Mouse (Mus musculus) liver, embryonic 14.5 days (tissue): Measurements from ENCODE around the gene Osbpl3. TPM values are rescaled to one million over a fixed set of nuclear protein-coding genes. Genes with fewer than 3 reads are reported as not detected.

Experiments used
- ATAC-seq: fragments of 200-750 bp; cut with Nextera tagmentation; 2 replicates; pipeline ENCODE4 v1.8.0; 2017; ENCODE audit warnings: moderate number of reproducible peaks, mild to moderate bottlenecking, moderate library complexity; ENCODE audit not compliant: insufficient read depth
- DNase-seq, 3 experiments: peaks; one replicate each; pipeline ENCODE4 v3.0.0-alpha.2; 2012 to 2013; ENCODE audit warnings: low read depth in 3 of 3, low spot score in 3 of 3
- H3K27ac ChIP-seq: fragments of 300-500 bp; sonication (generic); 2 replicates; pipeline ENCODE4 v1.5.1; 2014; ENCODE audit warnings: moderate library complexity, mild to moderate bottlenecking, control low read depth, inconsistent platforms
- H3K27me3 ChIP-seq: fragments of 300-500 bp; sonication (generic); 2 replicates; pipeline ENCODE4 v1.6.1; 2014; ENCODE audit warnings: mild to moderate bottlenecking, low read length, moderate library complexity; ENCODE audit not compliant: control insufficient read depth, insufficient read depth
- H3K36me3 ChIP-seq: fragments of 300-500 bp; sonication (generic); replicated peaks from 2 replicates; pipeline ENCODE4 v1.6.1; 2014; ENCODE audit warnings: low read depth; ENCODE audit not compliant: control insufficient read depth, insufficient read depth
- H3K4me1 ChIP-seq, 2 experiments: fragments of 200-500 bp in 1 of 2; fragments of 300-500 bp in 1 of 2; sonication (generic) in 1 of 2; replicated peaks; 2 replicates each; pipeline ENCODE4 v1.6.1; 2012 to 2014; ENCODE audit warnings: antibody characterized with exemption in 1 of 2, inconsistent platforms in 1 of 2, low read length in 1 of 2; ENCODE audit not compliant: control insufficient read depth in 2 of 2, insufficient read depth in 2 of 2
- H3K4me2 ChIP-seq: fragments of 300-500 bp; sonication (generic); 2 replicates; pipeline ENCODE4 v1.6.1; 2014; ENCODE audit warnings: low read depth, mild to moderate bottlenecking, control low read depth, moderate library complexity
- H3K4me3 ChIP-seq, 2 experiments: fragments of 200-500 bp in 1 of 2; fragments of 300-500 bp in 1 of 2; sonication (generic) in 1 of 2; 2 replicates each; pipeline ENCODE4 v1.5.1; 2012 to 2014; ENCODE audit warnings: low read depth in 2 of 2, low read length in 2 of 2, mild to moderate bottlenecking in 2 of 2, control low read depth in 1 of 2, inconsistent platforms in 1 of 2, moderate library complexity in 1 of 2; ENCODE audit not compliant: insufficient read depth in 1 of 2
- H3K9ac ChIP-seq: fragments of 300-500 bp; sonication (generic); replicated peaks from 2 replicates; pipeline ENCODE4 v1.6.1; 2014; ENCODE audit warnings: mild to moderate bottlenecking, control low read depth, moderate library complexity
- H3K9me3 ChIP-seq: fragments of 300-500 bp; sonication (generic); 2 replicates; pipeline ENCODE4 v1.6.1; 2016; ENCODE audit warnings: low read length, mixed read lengths; ENCODE audit not compliant: control insufficient read depth
- CTCF ChIP-seq: IDR thresholded peaks from 2 replicates; pipeline ENCODE4 v1.5.1; 2016; ENCODE audit warnings: antibody characterized with exemption, low read depth, control low read depth
- EP300 ChIP-seq: IDR thresholded peaks from 2 replicates; pipeline ENCODE4 v1.6.1; 2016; ENCODE audit warnings: antibody characterized with exemption, low read depth
- WGBS: fragments of 180-500 bp; shearing (Covaris S2); extraction: QIAGEN DNeasy Blood & Tissue Kit; methylation state at CpG from one replicate; pipeline ENCODE4 v1.1.7; 2014; ENCODE audit not compliant: insufficient replicate concordance; 5-methylcytosine and 5-hydroxymethylcytosine counted together
- polyA plus RNA-seq, 2 experiments: library from polyadenylated mRNA; depleted of rRNA in 1 of 2; stranded (reverse) in 1 of 2; unstranded in 1 of 2; fragments of >200 nt; fragmentation: Nextera tagmentation in 1 of 2; extraction: Ambion mirVana in 1 of 2; gene quantifications; 2 replicates each; pipeline versions ENCODE4 v1.2.1 to v1.2.3; 2012 to 2014

The Osbpl3 gene
- polyA plus RNA-seq, 2 experiments = 0.60 to 0.70 TPM

DNA sequence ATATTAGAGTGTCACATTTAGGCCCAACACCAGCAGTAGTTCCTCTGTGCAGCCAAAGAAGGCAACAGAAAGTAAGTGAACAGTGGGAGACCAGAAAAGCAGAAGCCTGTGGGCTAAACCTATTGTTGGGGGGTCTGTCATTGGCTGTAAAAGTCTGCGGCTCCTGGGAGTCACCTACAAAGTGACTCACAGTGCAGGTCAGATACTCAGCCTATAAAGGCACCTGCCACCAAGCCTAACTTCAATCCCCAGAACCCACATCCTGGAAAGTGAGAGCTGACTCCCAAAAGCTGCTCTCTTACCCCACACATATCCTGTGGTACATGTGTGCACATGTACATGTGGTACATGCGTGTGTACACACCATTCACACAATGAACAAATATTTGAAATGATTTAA is 124.5 kb downstream of the Osbpl3 start:
- Histone ChIP-seq H3K4me2 (no peak overlapping the region), H3K27me3 (no peaks in the 10 kb centered on the region), H3K4me1 (no peaks in the 10 kb centered on the region), H3K36me3 (no peaks in the 10 kb centered on the region), H3K4me3 (no peak overlapping the region), H3K27ac (no peak overlapping the region), H3K9ac (no peak overlapping the region), H3K9me3 (no peaks in the 10 kb centered on the region)
- TF ChIP-seq CTCF = no peak
- no peak for DNase-seq
- no peak for ATAC-seq
- 75% methylated on average over 2 of the region's 2 CpGs for WGBS

GRCm38 (mm10) chr6:50329380-50329779 is 126.6 kb downstream of the Osbpl3 start:
- DNase-seq (no peak), ATAC-seq (no peak)
- Histone ChIP-seq H3K9ac (no peak overlapping the region), H3K4me3 (no peak overlapping the region), H3K9me3 (no peaks in the 10 kb centered on the region), H3K36me3 (no peaks in the 10 kb centered on the region), H3K4me1 (no peaks in the 10 kb centered on the region), H3K27ac (no peak overlapping the region), H3K4me2 (no peak overlapping the region), H3K27me3 (no peaks in the 10 kb centered on the region)
- TF ChIP-seq EP300 (no peak), CTCF (no peak)
- 74% methylated on average over 8 of the region's 8 CpGs for WGBS

- Histone ChIP-seq H3K4me2 (no peak overlapping the region), H3K4me3 (no peak overlapping the region), H3K27me3 (no peaks in the 10 kb centered on the region), H3K9ac (no peak overlapping the region), H3K36me3 (no peaks in the 10 kb centered on the region), H3K9me3 (no peaks in the 10 kb centered on the region), H3K4me1 (no peaks in the 10 kb centered on the region), H3K27ac (no peak overlapping the region)
- 50% methylated on average over 7 of the region's 7 CpGs for WGBS
- ATAC-seq (no peak), DNase-seq (no peak)
- TF ChIP-seq EP300 = no peak
- TF ChIP-seq CTCF = no peak
These were observed 127.1 kb downstream of the Osbpl3 start for GRCm38 (mm10) chr6:50328901-50329300.

DNA sequence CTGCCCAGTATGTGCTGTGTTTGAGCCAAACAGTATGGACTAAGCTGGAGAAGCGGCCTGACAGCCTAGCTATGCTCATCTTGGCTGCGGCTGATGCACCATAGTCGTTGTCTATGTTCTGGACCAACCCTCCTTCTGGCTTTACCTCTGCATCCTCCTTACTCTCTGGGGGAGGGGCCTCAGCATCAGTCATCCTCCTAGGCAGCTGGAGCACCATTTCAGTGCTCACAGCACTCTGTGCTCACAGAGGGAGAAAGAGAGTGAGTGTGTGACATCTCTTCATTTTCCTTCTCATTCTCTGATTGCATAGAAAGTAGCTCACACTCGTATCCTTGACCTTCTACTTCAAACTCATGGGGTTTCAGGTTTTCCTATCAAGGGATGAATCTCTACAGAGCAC is 129.8 kb downstream of the Osbpl3 start:
- ATAC-seq (no peak), DNase-seq (no peak)
- Histone ChIP-seq H3K27me3 (no peaks in the 10 kb centered on the region), H3K36me3 (no peaks in the 10 kb centered on the region), H3K9ac (no peak overlapping the region), H3K9me3 (no peaks in the 10 kb centered on the region), H3K4me3 (no peak overlapping the region), H3K4me1 (no peaks in the 10 kb centered on the region), H3K4me2 (no peak overlapping the region), H3K27ac (no peak overlapping the region)
- 64% methylated on average over 4 of the region's 4 CpGs for WGBS
- TF ChIP-seq CTCF (no peak), EP300 (no peak)

- Histone ChIP-seq H3K36me3 (no peaks in the 10 kb centered on the region), H3K4me2 (no peak overlapping the region), H3K27ac (no peak overlapping the region), H3K4me1 (no peaks in the 10 kb centered on the region), H3K4me3 (no peak overlapping the region), H3K27me3 (no peaks in the 10 kb centered on the region), H3K9ac (no peak overlapping the region), H3K9me3 (no peaks in the 10 kb centered on the region)
- TF ChIP-seq EP300 = no peak
- 42% methylated on average over 9 of the region's 9 CpGs for WGBS
- DNase-seq (no peak), ATAC-seq (no peak)
These were observed 130.5 kb downstream of the Osbpl3 start for GRCm38 (mm10) chr6:50325485-50325884.

DNA sequence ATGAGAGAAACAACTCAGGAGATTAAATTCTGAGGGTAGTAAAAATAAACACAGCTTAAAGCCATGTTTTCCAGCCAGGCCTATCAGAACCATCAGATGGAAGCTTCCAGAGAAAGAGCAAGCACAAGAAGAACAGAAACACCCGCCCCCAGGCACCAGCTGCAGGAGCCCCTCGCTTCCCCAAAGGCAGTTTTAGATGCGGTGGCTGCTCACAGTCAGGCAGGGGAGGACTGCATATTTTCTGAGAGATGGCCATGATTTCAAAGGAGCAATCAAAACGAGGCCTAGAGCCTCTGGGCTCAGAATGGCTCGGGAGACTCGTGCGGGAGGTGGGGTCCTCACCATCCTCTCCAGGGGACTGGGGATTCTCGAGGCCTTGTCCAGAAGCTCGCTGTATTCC is 133.4 kb downstream of the Osbpl3 start:
- Histone ChIP-seq H3K27ac (no peak overlapping the region), H3K4me1 (no peaks in the 10 kb centered on the region), H3K9me3 (no peaks in the 10 kb centered on the region), H3K4me2 (no peak overlapping the region), H3K36me3 (no peaks in the 10 kb centered on the region), H3K4me3 (no peak overlapping the region), H3K27me3 (no peaks in the 10 kb centered on the region), H3K9ac (no peak overlapping the region)
- no peak for ATAC-seq
- TF ChIP-seq CTCF = no peak
- no peak for TF ChIP-seq EP300
- DNase-seq = no peak
- WGBS = 61% methylated on average over 9 of the region's 9 CpGs
